Mouse (Mus musculus) liver, embryonic 13.5 days (tissue): ENCODE measurements at regions not wholly inside any gene's neighbourhood (a gene's known extent, or its start where the extent isn't known, plus 50 kb on each side); places are given as distances from the start of the nearest gene placed in this dataset.
A peak's percentile ranks its signal among the peaks of the same experiment; 100 is the strongest.
"Not testable (repeated sequence)": the region's sequence is repeated elsewhere in the genome, so short reads cannot be mapped to it uniquely, and the experiment has no call there.

Experiments
- ATAC-seq: fragments of 200-750 bp; cut with Nextera tagmentation; 2 replicates; pipeline ENCODE4 v1.8.0; 2017; ENCODE audit warnings: low read depth, mild to moderate bottlenecking, moderate number of reproducible peaks, moderate library complexity
- DNase-seq: peaks from one replicate; pipeline ENCODE4 v3.0.0; 2022
- H3K27ac ChIP-seq: fragments of 300-500 bp; sonication (generic); 2 replicates; pipeline ENCODE4 v1.5.1; 2015; ENCODE audit warnings: moderate library complexity, mild to moderate bottlenecking, inconsistent platforms
- H3K27me3 ChIP-seq: fragments of 300-500 bp; sonication (generic); 2 replicates; pipeline ENCODE4 v1.6.1; 2015; ENCODE audit warnings: mild to moderate bottlenecking, inconsistent platforms
- H3K36me3 ChIP-seq: fragments of 300-500 bp; sonication (generic); 2 replicates; pipeline ENCODE4 v1.6.1; 2015; ENCODE audit warnings: mild to moderate bottlenecking, inconsistent platforms
- H3K4me1 ChIP-seq: fragments of 300-500 bp; sonication (generic); replicated peaks from 2 replicates; pipeline ENCODE4 v1.6.1; 2015; ENCODE audit warnings: inconsistent platforms
- H3K4me2 ChIP-seq: fragments of 300-500 bp; sonication (generic); 2 replicates; pipeline ENCODE4 v1.6.1; 2015; ENCODE audit warnings: inconsistent platforms, mild to moderate bottlenecking, moderate library complexity
- H3K4me3 ChIP-seq: fragments of 300-500 bp; sonication (generic); replicated peaks from 2 replicates; pipeline ENCODE4 v1.5.1; 2015; ENCODE audit warnings: mild to moderate bottlenecking, inconsistent platforms
- H3K9ac ChIP-seq: fragments of 300-500 bp; sonication (generic); 2 replicates; pipeline ENCODE4 v1.6.1; 2015; ENCODE audit warnings: mild to moderate bottlenecking, inconsistent platforms
- H3K9me3 ChIP-seq: fragments of 300-500 bp; sonication (generic); replicated peaks from 2 replicates; pipeline ENCODE4 v1.6.1; 2016; ENCODE audit warnings: inconsistent platforms
- WGBS: fragments of 180-500 bp; shearing (Covaris S2); methylation state at CpG from one replicate; pipeline ENCODE4 v1.1.7; 2015; ENCODE audit not compliant: insufficient replicate concordance; 5-methylcytosine and 5-hydroxymethylcytosine counted together

DNA sequence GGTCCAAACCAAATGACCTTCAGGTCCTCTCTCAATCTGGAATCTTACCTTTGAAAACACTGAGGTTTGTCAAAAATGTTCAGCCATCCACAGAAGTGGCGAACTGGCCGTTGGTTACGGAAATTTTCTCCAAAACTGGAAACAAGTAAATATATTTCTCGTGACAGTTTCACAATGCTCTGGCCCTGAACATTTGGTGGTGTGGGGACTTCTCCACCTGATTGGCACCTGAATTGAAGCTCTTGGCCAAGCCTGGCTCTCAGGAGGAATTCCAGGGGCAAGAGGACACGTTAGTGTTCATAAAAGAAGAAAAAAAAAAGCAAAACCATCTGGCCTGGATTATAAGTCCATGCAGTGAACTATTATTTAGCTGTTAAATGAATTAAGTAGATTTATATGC is 98.3 kb upstream of the Dlg1 start:
- Histone ChIP-seq H3K4me3 (no peak overlapping the region), H3K27me3 (peaks cover 8% of the 10 kb centered on the region), H3K4me2 (no peak overlapping the region), H3K36me3 (no peaks in the 10 kb centered on the region), H3K9me3 (no peaks in the 10 kb centered on the region), H3K27ac (no peak overlapping the region), H3K9ac (no peak overlapping the region), H3K4me1 (no peaks in the 10 kb centered on the region)
- DNase-seq (no peak), ATAC-seq (no peak)
- WGBS: 80% methylated on average over 5 of the region's 5 CpGs

GRCm38 (mm10) chr16:31568316-31568715 is 94.9 kb upstream of the Dlg1 start:
- WGBS: 72% methylated on average over 6 of the region's 6 CpGs

GRCm38 (mm10) chr16:31569871-31570270 is 93.4 kb upstream of the Dlg1 start:
- no peak overlapping the region for H3K4me2 ChIP-seq
- H3K4me3 ChIP-seq: no peak overlapping the region
- no peaks in the 10 kb centered on the region for H3K4me1 ChIP-seq
- ATAC-seq (no peak), DNase-seq (no peak)
- no peaks in the 10 kb centered on the region for H3K36me3 ChIP-seq
- no peak overlapping the region for H3K27ac ChIP-seq
- peaks cover 16% of the 10 kb centered on the region for H3K27me3 ChIP-seq
- no peaks in the 10 kb centered on the region for H3K9me3 ChIP-seq
- 71% methylated on average over 6 of the region's 6 CpGs for WGBS
- no peak overlapping the region for H3K9ac ChIP-seq

More at GRCm38 (mm10) chr16:31568316-31568715, 94.9 kb upstream of the Dlg1 start:
- Histone ChIP-seq H3K4me1 (no peaks in the 10 kb centered on the region), H3K9ac (no peak overlapping the region), H3K4me3 (no peak overlapping the region), H3K27me3 (peaks cover 16% of the 10 kb centered on the region), H3K27ac (no peak overlapping the region), H3K9me3 (no peaks in the 10 kb centered on the region), H3K4me2 (no peak overlapping the region), H3K36me3 (no peaks in the 10 kb centered on the region)
- DNase-seq: no peak
- ATAC-seq: no peak

- H3K9ac ChIP-seq: no peak overlapping the region
- WGBS: 73% methylated on average over 20 of the region's 20 CpGs
- ATAC-seq (no peak), DNase-seq (no peak)
- H3K4me1 ChIP-seq: peaks cover 2% of the 10 kb centered on the region; the same call in 1 of the 2 replicates
- H3K27ac ChIP-seq: no peak overlapping the region
- no peak overlapping the region for H3K4me3 ChIP-seq
- no peaks in the 10 kb centered on the region for H3K9me3 ChIP-seq
- no peaks in the 10 kb centered on the region for H3K36me3 ChIP-seq
- H3K4me2 ChIP-seq: no peak overlapping the region
- peaks cover 15% of the 10 kb centered on the region for H3K27me3 ChIP-seq
Measured at GRCm38 (mm10) chr16:31570311-31571139, 92.7 kb upstream of the Dlg1 start.

DNA sequence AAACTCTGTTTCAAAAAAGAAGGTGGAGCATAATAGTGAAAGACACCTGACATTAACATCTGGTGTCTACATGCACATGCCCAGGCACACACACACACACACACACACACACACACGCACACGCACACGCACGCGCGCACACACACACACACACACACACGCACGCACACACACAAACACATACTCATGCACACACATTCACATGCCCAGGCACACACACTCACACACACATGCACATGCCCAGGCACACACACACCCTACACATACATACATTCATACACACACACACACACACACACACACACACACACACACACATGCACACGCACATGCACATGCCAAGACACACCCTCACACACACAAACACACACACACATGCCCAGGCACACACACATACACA is 89.4 kb upstream of the Dlg1 start:
- not testable (repeated sequence) for H3K9ac ChIP-seq, ATAC-seq, DNase-seq, H3K4me2 ChIP-seq, H3K4me3 ChIP-seq, H3K27ac ChIP-seq, H3K9me3 ChIP-seq, H3K36me3 ChIP-seq
- Histone ChIP-seq H3K27me3 (peaks cover 15% of the 10 kb centered on the region; the same call in 1 of the 2 replicates), H3K4me1 (peaks cover 13% of the 10 kb centered on the region)
- 92% methylated on average over 9 of the region's 9 CpGs for WGBS

DNA sequence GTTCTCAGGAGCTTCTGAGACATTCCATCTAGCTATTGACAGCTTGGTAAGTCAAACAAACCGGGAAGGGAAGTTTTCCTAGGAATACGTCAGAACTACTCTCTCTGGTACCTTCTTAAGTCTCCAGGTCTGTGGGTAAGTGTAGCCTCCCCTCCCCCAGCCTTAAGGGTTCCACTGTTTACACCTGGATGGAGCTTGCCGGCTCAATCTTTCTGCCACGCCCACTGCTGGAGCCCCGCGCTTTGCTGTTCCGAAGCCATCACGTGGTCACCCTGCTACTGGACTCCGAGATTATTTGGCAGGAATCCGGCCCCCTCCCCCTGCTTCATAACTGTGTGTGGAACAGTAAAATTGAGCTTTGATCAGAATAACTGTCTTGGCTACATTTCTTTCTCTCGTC is 87.6 kb upstream of the Dlg1 start:
- DNase-seq, H3K9ac ChIP-seq, H3K36me3 ChIP-seq, H3K9me3 ChIP-seq, H3K4me3 ChIP-seq, H3K27ac ChIP-seq, ATAC-seq: not testable (repeated sequence)
- 0 out of 2 replicates have a peak overlapping the region, but pooled peaks have one; percentile 12 for H3K4me2 ChIP-seq
- 36% methylated on average over 11 of the region's 11 CpGs for WGBS
- H3K4me1 ChIP-seq: peaks cover 13% of the 10 kb centered on the region
- peaks cover 16% of the 10 kb centered on the region; the same call in 1 of the 2 replicates for H3K27me3 ChIP-seq

GRCm38 (mm10) chr16:31576422-31576821 is 86.8 kb upstream of the Dlg1 start:
- Histone ChIP-seq H3K9me3 (no peaks in the 10 kb centered on the region), H3K4me2 (no peak overlapping the region), H3K36me3 (no peaks in the 10 kb centered on the region), H3K27me3 (peaks cover 16% of the 10 kb centered on the region), H3K4me1 (peaks cover 13% of the 10 kb centered on the region), H3K4me3 (no peak overlapping the region), H3K27ac (no peak overlapping the region), H3K9ac (no peak overlapping the region)
- no peak for DNase-seq
- ATAC-seq: no peak
- 62% methylated on average over 8 of the region's 8 CpGs for WGBS

DNA sequence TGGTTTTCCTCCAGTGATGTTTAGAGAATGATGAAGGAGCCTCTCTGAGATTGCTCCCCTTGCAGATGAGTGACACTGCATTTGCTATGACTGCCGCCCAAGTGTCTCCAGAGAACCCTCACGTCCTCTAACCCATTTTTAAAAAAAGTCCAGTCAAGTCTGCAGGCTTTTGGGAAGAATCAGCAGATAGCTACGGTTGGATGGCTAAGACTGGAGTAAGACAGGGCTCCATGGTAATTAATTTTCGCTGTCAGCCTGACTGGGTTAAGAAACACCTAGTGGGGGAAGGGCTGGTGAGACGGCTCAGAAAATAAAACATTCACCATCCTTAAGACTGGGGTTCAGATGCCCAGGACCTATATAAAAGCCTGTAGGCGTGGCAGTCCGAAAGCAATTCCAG is 85.9 kb upstream of the Dlg1 start:
- H3K27me3 ChIP-seq: peaks cover 12% of the 10 kb centered on the region
- ATAC-seq: no peak
- no peaks in the 10 kb centered on the region for H3K36me3 ChIP-seq
- peaks cover 13% of the 10 kb centered on the region for H3K4me1 ChIP-seq
- H3K27ac ChIP-seq: no peak overlapping the region
- H3K9me3 ChIP-seq: no peaks in the 10 kb centered on the region
- WGBS: 65% methylated on average over 7 of the region's 7 CpGs
- no peak overlapping the region for H3K9ac ChIP-seq
- no peak overlapping the region for H3K4me2 ChIP-seq
- DNase-seq: no peak
- no peak overlapping the region for H3K4me3 ChIP-seq

DNA sequence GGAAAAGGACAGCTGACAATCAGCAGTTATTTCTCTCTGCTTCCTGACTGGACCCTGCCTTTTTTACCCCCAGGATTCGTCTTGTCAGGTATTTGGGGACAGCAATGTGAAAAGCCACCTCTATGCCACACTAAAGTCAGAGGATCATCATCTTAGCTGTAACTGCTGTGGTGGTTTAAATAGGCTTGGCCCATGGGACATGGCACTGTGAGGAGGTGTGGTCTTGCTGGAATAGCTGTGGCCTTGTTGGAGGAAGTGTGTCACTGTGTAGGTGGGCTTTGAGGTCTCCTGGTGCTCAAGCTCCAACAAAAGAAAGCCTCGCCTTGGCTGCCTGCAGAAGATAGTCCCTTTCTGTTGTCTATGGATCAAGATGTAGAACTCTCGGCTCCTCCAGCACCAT is 83.9 kb upstream of the Dlg1 start:
- no peak for ATAC-seq
- Histone ChIP-seq H3K9me3 (no peaks in the 10 kb centered on the region), H3K9ac (no peak overlapping the region), H3K4me1 (peaks cover 13% of the 10 kb centered on the region), H3K36me3 (no peaks in the 10 kb centered on the region), H3K27me3 (peaks cover 12% of the 10 kb centered on the region), H3K27ac (no peak overlapping the region), H3K4me2 (no peak overlapping the region), H3K4me3 (no peak overlapping the region)
- no peak for DNase-seq
- 70% methylated on average over 3 of the region's 3 CpGs for WGBS

- Histone ChIP-seq H3K4me3 (no peak overlapping the region), H3K9ac (no peak overlapping the region), H3K36me3 (no peaks in the 10 kb centered on the region), H3K4me2 (no peak overlapping the region), H3K4me1 (peaks cover 9% of the 10 kb centered on the region), H3K27me3 (peaks cover 12% of the 10 kb centered on the region), H3K9me3 (no peaks in the 10 kb centered on the region), H3K27ac (no peak overlapping the region)
- 73% methylated on average over 6 of the region's 6 CpGs for WGBS
- no peak for DNase-seq
- no peak for ATAC-seq
Measured at GRCm38 (mm10) chr16:31580779-31581178, 82.5 kb upstream of the Dlg1 start.

DNA sequence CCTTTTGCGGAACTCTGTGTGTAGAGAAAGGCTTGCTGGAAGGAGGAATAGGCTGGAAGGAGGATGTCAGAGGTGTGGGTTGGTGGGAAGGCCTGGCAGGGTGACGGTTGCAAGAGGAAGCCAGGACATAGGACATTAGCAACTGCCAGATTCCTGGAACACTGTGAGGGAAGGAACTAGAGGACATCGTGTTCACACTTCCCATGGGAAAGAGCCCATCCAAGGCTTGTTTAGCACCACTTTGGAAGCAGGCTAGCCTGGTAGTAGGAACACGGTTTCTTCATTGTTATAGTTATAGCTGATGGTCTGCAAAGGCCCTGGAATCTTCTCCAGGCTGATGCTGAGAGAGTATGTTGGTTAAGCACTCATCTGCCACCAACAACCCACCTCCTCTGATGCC is 80.4 kb upstream of the Dlg1 start:
- Histone ChIP-seq H3K36me3 (no peaks in the 10 kb centered on the region), H3K27ac (no peak overlapping the region), H3K9me3 (no peaks in the 10 kb centered on the region), H3K27me3 (peaks cover 5% of the 10 kb centered on the region; the same call in 1 of the 2 replicates), H3K4me3 (no peak overlapping the region), H3K4me1 (peaks cover 6% of the 10 kb centered on the region), H3K9ac (no peak overlapping the region), H3K4me2 (no peak overlapping the region)
- 66% methylated on average over 4 of the region's 4 CpGs for WGBS
- ATAC-seq (no peak), DNase-seq (no peak)

DNA sequence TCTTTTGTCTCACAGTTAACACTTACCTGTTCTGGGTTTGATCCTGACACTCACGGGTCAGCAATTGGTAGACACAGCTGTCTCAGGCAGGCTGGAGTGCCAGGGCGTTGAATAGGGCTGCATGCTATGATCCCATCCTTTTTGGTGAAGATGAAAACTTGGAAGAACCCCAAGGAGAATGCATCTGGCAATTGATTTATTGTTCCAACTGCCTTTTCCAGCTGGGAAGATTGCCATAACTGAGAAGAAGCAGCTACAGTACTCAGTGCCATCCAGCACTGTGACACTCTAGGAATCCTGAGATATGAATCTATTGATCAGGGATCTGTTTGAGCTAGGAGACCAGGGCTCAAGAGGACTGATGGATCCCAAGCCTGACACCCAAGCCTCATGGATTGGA is 79.6 kb upstream of the Dlg1 start:
- no peak for ATAC-seq
- Histone ChIP-seq H3K36me3 (no peaks in the 10 kb centered on the region), H3K9me3 (no peaks in the 10 kb centered on the region), H3K4me2 (no peak overlapping the region), H3K4me3 (no peak overlapping the region), H3K4me1 (peaks cover 8% of the 10 kb centered on the region), H3K27ac (no peak overlapping the region), H3K9ac (no peak overlapping the region), H3K27me3 (peaks cover 5% of the 10 kb centered on the region; the same call in 1 of the 2 replicates)
- no peak for DNase-seq
- WGBS: 77% methylated on average over 2 of the region's 2 CpGs
